Mouse (Mus musculus) mouse trophoblast stem cell (cell line): ENCODE results near the gene Timm50.

Source experiments
- in situ Hi-C, 2 experiments: fragments of 300-500 bp; cut with MseI, MboI; formaldehyde crosslinking; loops; 2 replicates in 1 of 2; 3 replicates in 1 of 2; pipeline ENCODE4 v1.15.1; 2025

Gene Timm50

GRCm38 (mm10) chr7:28326457-28326856, 14.6 kb upstream of the Timm50 start:
- in situ Hi-C loops: no loop called here

- in situ Hi-C loops: no loop called here
These were observed 13.4 kb upstream of the Timm50 start for GRCm38 (mm10) chr7:28325293-28325692.

GRCm38 (mm10) chr7:28321974-28322720, 10.3 kb upstream of the Timm50 start:
- in situ Hi-C loops: no loop called here

GRCm38 (mm10) chr7:28318714-28319113, 6.8 kb upstream of the Timm50 start:
- in situ Hi-C loops: no loop called here

- in situ Hi-C loops: no loop called here
These were observed 6.2 kb upstream of the Timm50 start for GRCm38 (mm10) chr7:28318036-28318435.

- in situ Hi-C loops: no loop called here
These were observed 534 bp downstream of the Timm50 start for GRCm38 (mm10) chr7:28311151-28311925.

GRCm38 (mm10) chr7:28309737-28310136, 2.1 kb downstream of the Timm50 start:
- in situ Hi-C loops: no loop called here

- in situ Hi-C loops: no loop called here
These were observed 5.7 kb downstream of the Timm50 start for GRCm38 (mm10) chr7:28306216-28306615.

- in situ Hi-C loops: no loop called here
These were observed 6.2 kb downstream of the Timm50 start for GRCm38 (mm10) chr7:28305641-28306040.

GRCm38 (mm10) chr7:28301616-28302433, 10.0 kb downstream of the Timm50 start, which contains the start of gene Dll3:
Gene Dll3, minus strand, starts transcription at chr7:28302238.
- in situ Hi-C loops: no loop called here

- in situ Hi-C loops: no loop called here
These were observed 12.8 kb downstream of the Timm50 start for GRCm38 (mm10) chr7:28298837-28299625.

GRCm38 (mm10) chr7:28294481-28294880, 17.4 kb downstream of the Timm50 start:
- in situ Hi-C loops: no loop called here

- in situ Hi-C loops: no loop called here
These were observed 21.0 kb downstream of the Timm50 start, which contains the start of gene Selenov for GRCm38 (mm10) chr7:28290638-28291590. Gene Selenov, minus strand, starts transcription at chr7:28291186.

- in situ Hi-C loops: no loop called here
These were observed 21.7 kb downstream of the Timm50 start for GRCm38 (mm10) chr7:28290165-28290564.

GRCm38 (mm10) chr7:28280630-28281029, 31.2 kb downstream of the Timm50 start:
- in situ Hi-C loops: no loop called here

GRCm38 (mm10) chr7:28278279-28278652, 33.6 kb downstream of the Timm50 start:
- in situ Hi-C loops: no loop called here

GRCm38 (mm10) chr7:28277615-28278278, 34.1 kb downstream of the Timm50 start, which contains the start of gene Eid2b:
Gene Eid2b, plus strand, starts transcription at chr7:28277739.
- in situ Hi-C loops: no loop called here

GRCm38 (mm10) chr7:28277237-28277614, 34.6 kb downstream of the Timm50 start:
- in situ Hi-C loops: no loop called here

GRCm38 (mm10) chr7:28271761-28272160, 40.1 kb downstream of the Timm50 start:
- in situ Hi-C loops: no loop called here
